Mouse (Mus musculus) cerebellum, adult 2 months (tissue): ENCODE measurements at regions not wholly inside any gene's neighbourhood (a gene's known extent, or its start where the extent isn't known, plus 50 kb on each side); places are given as distances from the start of the nearest gene placed in this dataset.

Source experiments
- DNase-seq, 2 experiments: peaks; one replicate each; pipeline ENCODE4 v3.0.0; 2021
- H3K27ac ChIP-seq: fragments of 200-500 bp; 2 replicates; pipeline ENCODE4 v1.5.1; 2012; ENCODE audit warnings: low read length, control low read depth, inconsistent platforms; ENCODE audit not compliant: insufficient read depth
- H3K27me3 ChIP-seq: fragments of 200-500 bp; 2 replicates; pipeline ENCODE4 v1.6.1; 2012; ENCODE audit warnings: inconsistent platforms, mild to moderate bottlenecking, low read length, moderate library complexity; ENCODE audit not compliant: control insufficient read depth, insufficient read depth
- H3K4me1 ChIP-seq: fragments of 200-500 bp; 2 replicates; pipeline ENCODE4 v1.6.1; 2011; ENCODE audit warnings: low read length; ENCODE audit not compliant: control insufficient read depth, insufficient read depth
- H3K4me3 ChIP-seq: fragments of 200-500 bp; replicated peaks from 2 replicates; pipeline ENCODE3; 2011; ENCODE audit warnings: mild to moderate bottlenecking, low read depth, low read length, control low read depth; ENCODE audit not compliant: insufficient read depth
- CTCF ChIP-seq: fragments of 200-500 bp; IDR thresholded peaks from 2 replicates; pipeline ENCODE4 v1.5.1; 2011; ENCODE audit warnings: low read depth, mild to moderate bottlenecking, control low read depth, low read length, moderate library complexity, borderline replicate concordance; ENCODE audit not compliant: insufficient read depth
- POLR2A ChIP-seq: fragments of 200-500 bp; IDR thresholded peaks from 2 replicates; pipeline ENCODE4 v1.6.1; 2011; ENCODE audit warnings: low read length, control low read depth, borderline replicate concordance; ENCODE audit not compliant: insufficient read depth
- WGBS: fragments of 180-500 bp; shearing (Covaris S2); methylation state at CpG from one replicate; pipeline ENCODE4 v1.1.7; 2018; 5-methylcytosine and 5-hydroxymethylcytosine counted together

DNA sequence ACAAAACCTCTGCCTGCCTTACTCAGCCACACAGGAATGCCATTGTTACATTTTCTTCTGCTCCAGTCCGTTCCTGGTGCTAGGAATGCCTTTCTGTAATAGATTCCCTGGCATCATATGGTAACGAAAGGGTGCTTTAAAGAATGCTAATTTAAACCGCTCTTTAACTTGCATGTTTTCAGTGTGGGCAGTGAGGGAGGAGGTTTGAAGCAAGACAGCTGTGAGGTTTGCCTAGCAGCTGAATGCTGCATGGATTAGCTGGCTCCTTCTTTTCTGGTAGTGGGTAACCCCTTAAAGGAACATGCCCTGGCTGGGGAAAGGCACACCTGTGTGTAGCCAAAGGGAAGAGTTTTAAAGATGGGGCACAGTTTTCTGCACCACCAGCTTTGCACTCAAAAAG is 211.0 kb upstream of the Ttc29 start:
- Histone ChIP-seq H3K27me3 (no peaks in the 10 kb centered on the region), H3K4me3 (no peak overlapping the region), H3K4me1 (no peaks in the 10 kb centered on the region), H3K27ac (no peak overlapping the region)
- no peak for DNase-seq
- WGBS = 25% methylated on average over 3 of the region's 3 CpGs
- no peak for TF ChIP-seq CTCF
- TF ChIP-seq POLR2A = no peak

DNA sequence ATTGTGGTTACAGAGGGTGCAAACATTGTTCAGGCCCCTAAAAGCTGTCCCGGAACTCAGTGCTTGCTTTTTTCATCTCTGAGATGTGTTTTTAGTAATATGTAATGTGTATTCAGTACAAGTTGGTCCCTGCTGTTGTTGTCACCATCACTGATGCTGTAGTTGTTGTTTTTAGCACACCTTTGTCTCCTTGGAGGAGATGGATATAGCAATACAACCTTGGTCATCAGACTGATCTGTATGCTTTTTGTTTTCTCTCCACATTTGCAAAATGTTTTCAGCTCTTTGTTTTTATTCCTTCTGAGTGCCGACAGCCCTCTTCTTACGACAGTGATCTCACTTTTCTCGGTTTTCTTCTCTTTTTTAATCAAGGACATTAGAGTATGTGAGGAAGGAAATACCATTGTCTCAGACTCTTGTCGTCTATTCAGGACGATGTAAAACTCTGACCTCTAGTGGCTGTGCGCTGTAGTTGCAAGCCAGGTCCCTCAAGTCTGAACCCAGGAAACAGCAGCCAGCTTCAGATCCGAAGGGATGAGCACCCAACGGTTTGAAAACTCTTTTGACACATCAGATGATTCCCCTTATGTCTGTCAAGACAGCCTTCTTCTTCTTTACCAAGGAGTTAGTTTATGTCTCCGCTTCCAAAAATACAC is 209.1 kb upstream of the Ttc29 start:
- Histone ChIP-seq H3K4me3 (no peak overlapping the region), H3K27me3 (no peaks in the 10 kb centered on the region), H3K4me1 (no peaks in the 10 kb centered on the region), H3K27ac (no peak overlapping the region)
- peak; percentile 44 to 50 for DNase-seq
- 17% methylated on average over 10 of the region's 10 CpGs for WGBS
- no peak for TF ChIP-seq POLR2A
- TF ChIP-seq CTCF = peak; percentile 76

DNA sequence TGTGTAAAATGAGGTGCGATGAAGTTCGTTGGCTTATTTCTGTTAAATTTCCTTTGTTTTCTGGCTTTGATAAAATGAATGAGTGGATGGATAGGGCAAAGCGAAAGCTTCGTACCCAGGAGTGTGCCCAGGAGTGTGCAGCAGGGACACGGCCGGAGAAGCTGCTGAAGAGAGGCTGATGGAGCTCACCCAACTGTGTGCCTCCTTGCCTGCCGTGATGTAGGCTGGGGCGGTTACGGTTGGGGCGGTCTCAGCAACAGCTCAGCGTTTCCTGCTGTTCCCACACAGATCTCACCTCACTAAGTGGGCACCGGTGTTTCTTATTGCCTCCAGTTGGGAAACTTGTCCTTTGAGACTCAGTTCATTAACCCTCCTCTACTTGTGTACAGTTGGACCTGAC is 208.2 kb upstream of the Ttc29 start:
- no peak overlapping the region for H3K27ac ChIP-seq
- no peaks in the 10 kb centered on the region for H3K4me1 ChIP-seq
- H3K4me3 ChIP-seq = no peak overlapping the region
- no peak for TF ChIP-seq CTCF
- DNase-seq = no peak
- no peaks in the 10 kb centered on the region for H3K27me3 ChIP-seq
- WGBS = 69% methylated on average over 12 of the region's 12 CpGs

DNA sequence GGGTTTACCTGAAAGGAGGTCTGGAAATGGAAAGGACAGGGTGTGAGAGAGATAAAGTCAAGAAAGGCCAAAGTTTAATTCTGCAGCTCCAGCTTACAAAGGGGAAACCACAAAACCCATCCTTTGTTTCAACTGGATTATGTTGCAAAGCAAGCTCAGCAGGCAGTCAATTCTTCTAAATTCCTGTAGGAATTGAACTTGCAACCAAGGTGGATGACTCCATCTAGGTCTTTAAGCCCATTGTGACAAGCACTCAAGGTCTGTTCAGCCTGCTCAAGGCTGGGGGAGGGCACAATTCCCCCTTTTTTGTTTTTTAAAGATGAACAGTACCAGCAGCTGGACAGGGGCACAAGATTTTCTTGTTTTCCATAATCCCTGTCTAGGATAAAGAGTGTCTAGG is 200.0 kb upstream of the Ttc29 start:
- Histone ChIP-seq H3K4me1 (no peaks in the 10 kb centered on the region), H3K27ac (no peak overlapping the region), H3K4me3 (no peak overlapping the region), H3K27me3 (no peaks in the 10 kb centered on the region)
- no peak for DNase-seq
- TF ChIP-seq CTCF = no peak
- TF ChIP-seq POLR2A = no peak

DNA sequence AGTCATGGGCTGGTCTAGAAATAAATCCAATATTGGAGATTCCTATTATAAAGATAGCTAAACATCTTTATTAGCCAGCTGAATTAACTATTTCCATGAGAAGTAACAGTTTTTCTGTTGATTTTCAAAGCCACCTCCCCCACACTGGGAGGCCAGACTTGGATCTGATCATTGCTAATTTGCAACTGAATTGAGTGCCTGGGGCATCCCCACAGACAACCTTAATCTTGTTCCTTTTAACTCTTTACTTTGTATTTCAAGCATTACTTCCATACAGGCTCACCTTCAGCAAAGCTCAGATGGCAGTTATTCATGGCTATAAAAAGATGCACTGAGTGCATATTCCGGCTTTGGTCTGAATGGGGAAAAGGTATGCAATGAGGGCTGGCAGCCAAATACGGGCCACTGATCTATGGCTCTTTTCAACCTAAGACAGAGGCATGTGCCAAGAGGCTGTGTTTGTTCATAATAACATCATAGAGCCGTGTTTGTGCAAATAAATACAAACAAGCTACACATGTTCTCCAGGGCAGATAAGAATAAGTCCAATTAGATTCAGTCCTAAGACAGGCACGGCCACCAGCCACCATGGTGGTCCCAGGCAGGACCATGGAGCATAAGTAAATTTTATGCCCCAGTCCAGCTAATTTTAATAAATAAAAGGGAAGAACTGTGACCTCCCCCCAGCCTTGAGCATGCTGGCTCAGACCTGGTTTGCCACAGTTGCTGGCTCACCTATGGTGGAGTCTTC is 194.5 kb upstream of the Ttc29 start:
- 28% methylated on average over 4 of the region's 4 CpGs for WGBS
- Histone ChIP-seq H3K27me3 (no peaks in the 10 kb centered on the region), H3K4me3 (no peak overlapping the region), H3K27ac (no peak overlapping the region), H3K4me1 (no peaks in the 10 kb centered on the region)
- DNase-seq = no peak
- TF ChIP-seq CTCF (no peak), POLR2A (no peak)

DNA sequence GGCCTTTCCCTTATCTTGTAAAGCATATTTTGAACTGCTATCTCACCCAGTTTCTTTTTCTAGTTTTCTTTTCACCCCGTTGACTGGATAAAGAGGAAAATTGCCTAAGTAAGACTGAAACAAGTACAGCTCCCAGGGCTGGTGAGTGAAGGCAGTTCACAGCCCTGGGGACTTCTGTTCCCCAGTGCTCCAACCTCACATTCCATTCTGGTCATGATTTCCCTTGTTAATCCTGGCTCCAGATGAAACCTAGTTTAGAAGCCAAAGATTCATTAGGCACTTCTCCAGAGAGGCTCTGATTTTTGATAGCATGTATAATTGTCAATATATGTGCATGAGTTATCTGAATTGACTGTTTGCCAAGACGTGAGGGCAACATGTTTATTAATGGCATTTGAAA is 191.6 kb upstream of the Ttc29 start:
- H3K27ac ChIP-seq = no peak overlapping the region
- no peak for DNase-seq
- H3K4me1 ChIP-seq = no peaks in the 10 kb centered on the region
- TF ChIP-seq POLR2A = no peak
- no peak for TF ChIP-seq CTCF
- H3K4me3 ChIP-seq = no peak overlapping the region
- H3K27me3 ChIP-seq = no peaks in the 10 kb centered on the region
- WGBS = 63% methylated on average over 2 of the region's 2 CpGs

DNA sequence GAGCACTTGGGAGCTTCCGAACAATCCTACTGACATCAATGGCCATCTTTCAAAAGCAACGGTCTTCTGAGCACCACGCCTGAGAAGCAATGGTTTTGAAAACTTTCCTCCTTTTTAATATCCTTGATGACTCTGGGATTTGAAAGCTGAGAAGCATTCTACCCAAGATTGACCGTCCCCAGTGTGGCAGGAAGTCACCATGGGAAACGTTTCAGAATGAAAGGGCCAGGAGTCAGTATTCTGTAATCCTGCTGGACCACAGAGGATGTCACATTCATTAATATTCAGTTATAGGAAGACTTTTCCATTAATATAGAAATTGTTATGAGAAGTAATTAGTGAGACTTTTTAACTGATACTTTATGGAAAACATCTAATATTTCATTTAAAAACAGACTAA is 190.1 kb upstream of the Ttc29 start:
- no peak for TF ChIP-seq POLR2A
- no peak for TF ChIP-seq CTCF
- no peaks in the 10 kb centered on the region for H3K4me1 ChIP-seq
- no peak overlapping the region for H3K4me3 ChIP-seq
- H3K27ac ChIP-seq = no peak overlapping the region
- WGBS = 54% methylated on average over 5 of the region's 5 CpGs
- DNase-seq = no peak
- no peaks in the 10 kb centered on the region for H3K27me3 ChIP-seq

DNA sequence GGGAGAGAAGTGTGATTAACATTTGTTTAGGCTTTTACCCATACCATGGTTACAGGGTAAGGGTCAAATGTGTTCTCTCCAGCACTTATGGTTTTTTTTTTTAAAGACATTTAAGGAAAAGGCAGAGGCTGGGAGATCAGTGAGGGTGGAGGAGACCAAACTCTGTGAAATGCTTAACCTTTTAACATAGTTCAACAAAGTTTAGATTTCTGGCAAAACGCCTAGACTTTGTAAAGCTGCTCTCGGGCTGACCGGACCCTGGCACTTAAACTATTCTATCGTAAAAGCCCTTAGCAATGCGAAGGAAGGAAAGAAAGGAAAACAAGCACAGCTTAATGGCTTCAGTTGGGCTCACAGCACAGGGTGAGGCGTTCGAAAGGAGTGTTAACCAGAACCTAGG is 189.6 kb upstream of the Ttc29 start:
- Histone ChIP-seq H3K27me3 (no peaks in the 10 kb centered on the region), H3K4me1 (no peaks in the 10 kb centered on the region), H3K27ac (no peak overlapping the region), H3K4me3 (no peak overlapping the region)
- TF ChIP-seq CTCF (no peak), POLR2A (no peak)
- no peak for DNase-seq
- WGBS = 32% methylated on average over 7 of the region's 7 CpGs
